Mouse (Mus musculus): ENCODE measurements around the gene Atpif1.

Atpif1 gene

DNA sequence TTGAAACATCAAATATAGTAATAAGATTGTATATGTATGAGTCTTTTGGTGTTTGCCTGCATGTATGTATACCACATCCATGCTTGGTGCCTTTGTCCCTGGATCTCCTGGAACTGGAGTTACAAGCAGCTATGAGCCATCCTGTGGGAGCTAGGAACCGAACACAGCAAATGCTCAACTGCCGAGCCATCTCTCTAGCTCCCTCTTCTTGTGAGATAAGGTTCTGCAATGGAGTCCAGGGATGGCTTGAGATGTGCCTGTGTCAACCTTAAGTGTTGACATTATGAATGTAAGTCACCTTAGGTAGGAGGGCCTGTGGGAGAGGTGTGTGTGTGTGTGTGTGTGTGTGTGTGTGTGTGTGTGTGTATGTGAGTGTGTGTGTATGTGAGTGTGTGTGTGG, 6.8 kb downstream of the Atpif1 start:
- peak; percentile 68 for DNase-seq (ENCODE audit: low read depth)

GRCm38 (mm10) chr4:132524808-132525207, 8.7 kb downstream of the Atpif1 start:
- no peak for DNase-seq (ENCODE audit: low read depth)

GRCm38 (mm10) chr4:132524321-132524741, 9.1 kb downstream of the Atpif1 start:
- DNase-seq (ENCODE audit: low read depth) = no peak

DNA sequence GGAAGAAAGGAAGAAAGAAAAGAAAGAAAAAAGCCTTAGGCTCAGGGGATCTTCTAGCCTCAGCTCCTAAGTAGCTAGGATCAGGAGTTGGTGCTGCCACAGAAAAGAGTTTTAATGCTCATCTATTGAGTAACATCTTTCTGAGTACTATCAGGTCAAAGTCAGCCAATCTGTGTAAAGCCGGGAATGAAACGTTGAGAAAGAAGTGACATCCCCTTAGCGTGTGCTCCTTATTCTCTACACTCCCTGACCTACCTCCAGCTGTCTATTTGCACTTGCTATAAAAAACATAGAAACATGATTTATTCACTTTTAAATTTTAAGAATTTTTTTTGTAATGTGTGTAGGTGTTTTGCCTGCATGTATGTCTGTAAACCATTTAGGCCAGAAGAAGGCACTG, 14.3 kb downstream of the Atpif1 start:
- DNase-seq (ENCODE audit: low read depth) = no peak

GRCm38 (mm10) chr4:132518066-132518465, 15.4 kb downstream of the Atpif1 start:
- no peak for DNase-seq (ENCODE audit: low read depth)

DNA sequence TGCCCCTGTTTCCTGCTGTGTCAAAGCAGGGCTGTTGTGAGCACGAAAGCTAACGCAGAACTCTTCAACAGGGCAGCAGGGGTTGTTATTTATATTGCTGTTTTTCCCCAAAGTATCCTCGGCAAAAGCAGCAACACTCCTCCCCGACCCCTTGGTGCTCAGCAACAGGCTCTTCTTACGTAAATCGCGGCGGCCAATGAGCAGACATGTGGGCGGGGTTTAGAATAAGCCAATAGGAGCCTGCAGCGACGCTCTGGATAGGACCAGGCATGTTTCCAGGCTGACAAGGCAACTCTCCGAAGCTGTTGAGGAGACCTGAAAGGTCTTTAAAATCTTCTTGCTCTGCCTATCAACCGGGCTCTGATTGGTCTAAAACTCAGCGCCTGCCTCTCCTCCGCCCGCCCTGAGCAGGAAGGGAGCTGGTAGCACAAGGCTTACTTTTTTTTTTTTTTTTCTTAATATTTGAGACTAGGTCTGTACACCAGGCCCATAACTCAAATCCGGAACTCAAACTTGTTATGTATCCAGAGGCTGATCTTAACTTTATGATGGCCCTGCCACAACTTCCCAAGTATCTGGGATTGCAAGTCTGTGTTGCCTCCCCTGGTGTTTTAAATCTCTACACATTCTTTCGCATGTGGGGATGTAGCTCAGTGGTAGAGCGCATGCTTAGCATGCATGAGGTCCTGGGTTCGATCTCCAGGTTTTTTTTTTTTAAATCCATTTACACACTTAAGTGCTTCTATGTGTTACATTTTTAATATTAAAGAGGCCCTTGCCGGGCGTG, 17.9 kb downstream of the Atpif1 start:
- peak; percentile 96 for DNase-seq (ENCODE audit: low read depth)

DNA sequence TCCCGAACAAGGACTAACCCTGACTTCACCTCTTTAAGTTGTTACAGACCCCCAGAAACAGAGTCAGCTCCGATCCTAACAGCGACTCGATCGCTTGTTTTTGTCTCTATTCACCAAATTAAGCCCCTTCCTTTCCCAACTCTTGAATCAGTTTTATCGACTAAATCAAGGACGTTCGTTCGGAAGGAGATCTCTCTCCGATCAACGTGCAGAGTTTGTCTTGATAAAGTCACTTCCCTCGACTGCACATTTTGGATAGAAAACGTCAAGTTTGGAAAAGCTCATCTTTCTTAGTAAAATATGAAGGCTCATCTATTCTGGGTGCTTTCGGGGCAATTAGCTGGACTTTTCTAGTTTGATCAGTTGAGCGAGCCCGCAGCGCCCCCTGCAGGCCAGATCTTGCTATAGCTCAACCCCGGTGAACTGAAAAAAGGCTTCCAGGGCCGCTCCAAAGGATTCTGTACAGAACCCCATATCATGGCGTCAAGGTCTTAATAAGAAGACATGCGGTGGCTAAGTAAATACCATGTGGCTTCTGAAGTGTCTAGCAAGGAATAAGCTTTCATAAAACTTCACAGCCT, 18.8 kb downstream of the Atpif1 start:
- DNase-seq (ENCODE audit: low read depth) = peak; percentile 92

GRCm38 (mm10) chr4:132513395-132514273, 19.8 kb downstream of the Atpif1 start:
- DNase-seq (ENCODE audit: low read depth) = peak; percentile 22

DNA sequence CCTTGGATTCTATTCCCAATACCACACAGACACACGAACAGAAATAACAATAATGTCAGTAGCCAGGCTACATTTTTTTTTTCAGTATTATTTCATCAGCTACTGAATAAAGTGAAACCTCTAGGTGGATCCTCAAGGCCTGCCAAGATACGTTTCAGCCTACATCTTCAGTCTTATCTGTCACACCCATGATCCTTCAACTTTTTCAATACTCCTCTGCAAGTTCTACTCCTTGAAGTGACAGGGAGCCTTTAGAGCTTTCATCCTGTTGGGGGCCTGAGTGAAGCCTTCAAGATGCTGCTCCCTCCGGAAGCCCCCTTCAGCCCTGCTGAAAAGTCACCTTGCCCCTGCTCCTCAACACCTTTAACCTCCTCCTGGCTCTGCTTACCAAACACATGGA, 21.4 kb downstream of the Atpif1 start:
- no peak for DNase-seq (ENCODE audit: low read depth)

DNA sequence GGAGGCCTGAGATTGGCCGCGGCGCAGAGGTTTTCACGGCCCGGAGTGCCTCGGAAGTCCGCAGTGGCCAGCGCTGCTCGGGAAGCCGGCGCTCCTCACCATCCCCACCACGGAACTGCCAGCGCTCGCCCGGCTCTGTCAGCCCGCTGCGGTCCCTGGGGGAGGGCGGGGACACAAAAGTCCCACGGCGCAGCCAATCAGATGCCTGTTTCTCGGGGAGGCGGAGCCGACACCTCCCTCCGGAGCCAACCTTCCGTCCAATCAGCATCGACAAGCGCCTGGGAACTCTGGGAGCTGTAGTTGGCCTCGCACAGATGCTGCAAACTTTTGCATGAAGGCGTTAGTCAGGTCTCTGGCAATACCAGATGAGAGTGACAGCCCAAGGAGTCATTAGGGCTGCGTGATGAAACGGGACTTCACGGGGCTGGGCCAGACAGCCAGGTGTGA, 23.1 kb downstream of the Atpif1 start, which contains the start of gene Sesn2:
TSS of gene Sesn2 (minus strand) at position 150 of the 447 bp plus-strand sequence.
- DNase-seq (ENCODE audit: low read depth) = peak; percentile 97

GRCm38 (mm10) chr4:132509621-132510296, 23.7 kb downstream of the Atpif1 start:
- DNase-seq (ENCODE audit: low read depth) = no peak

GRCm38 (mm10) chr4:132507210-132507609, 26.2 kb downstream of the Atpif1 start:
- no peak for DNase-seq (ENCODE audit: low read depth)

DNA sequence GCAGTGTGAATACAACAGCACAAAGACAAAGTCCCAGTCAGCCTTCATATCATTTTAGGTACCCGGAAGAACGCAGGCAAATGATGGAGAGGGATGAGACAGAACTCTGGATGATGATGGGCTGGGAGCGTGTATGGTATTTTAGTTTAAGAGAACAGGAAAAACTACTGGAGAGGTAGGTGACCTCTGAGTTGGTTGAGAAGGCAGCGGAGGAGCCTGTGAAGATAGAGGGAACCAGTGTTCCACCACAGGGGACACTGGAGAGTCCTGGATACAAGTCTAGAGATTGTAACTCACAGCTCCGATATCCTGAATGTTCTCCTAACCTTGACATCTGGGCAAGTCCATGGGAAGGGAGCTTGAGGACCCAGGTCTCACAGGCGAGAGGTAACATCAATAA, 27.2 kb downstream of the Atpif1 start:
- no peak for DNase-seq (ENCODE audit: low read depth)

DNA sequence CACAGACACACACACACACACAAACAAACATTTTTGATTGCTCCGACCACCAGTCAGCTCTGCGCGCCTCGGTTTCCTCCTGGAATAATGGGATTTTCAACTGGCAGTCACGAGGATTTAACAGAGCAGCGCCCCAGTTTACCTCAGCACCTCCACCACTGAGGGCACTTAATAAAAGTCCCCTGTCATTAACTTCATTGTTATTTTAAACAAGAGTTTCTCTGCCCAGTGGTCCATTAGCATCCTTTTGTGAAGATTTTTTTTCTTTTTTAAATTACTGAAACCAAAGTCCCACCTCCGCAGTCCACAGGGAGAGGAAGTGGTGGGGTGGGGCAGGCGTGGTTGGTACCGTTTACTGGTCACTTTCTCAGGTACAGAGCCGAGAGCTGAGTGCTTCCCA, 27.7 kb downstream of the Atpif1 start:
- DNase-seq (ENCODE audit: low read depth) = no peak

- no peak for DNase-seq (ENCODE audit: low read depth)
These were observed 28.3 kb downstream of the Atpif1 start for GRCm38 (mm10) chr4:132505034-132505738.

- no peak for DNase-seq (ENCODE audit: low read depth)
These were observed 30.1 kb downstream of the Atpif1 start for GRCm38 (mm10) chr4:132503344-132503743.

- no peak for DNase-seq (ENCODE audit: low read depth)
These were observed 31.8 kb downstream of the Atpif1 start for GRCm38 (mm10) chr4:132501639-132502038.

GRCm38 (mm10) chr4:132494271-132494918, 39.1 kb downstream of the Atpif1 start:
- no peak for DNase-seq (ENCODE audit: low read depth)

DNA sequence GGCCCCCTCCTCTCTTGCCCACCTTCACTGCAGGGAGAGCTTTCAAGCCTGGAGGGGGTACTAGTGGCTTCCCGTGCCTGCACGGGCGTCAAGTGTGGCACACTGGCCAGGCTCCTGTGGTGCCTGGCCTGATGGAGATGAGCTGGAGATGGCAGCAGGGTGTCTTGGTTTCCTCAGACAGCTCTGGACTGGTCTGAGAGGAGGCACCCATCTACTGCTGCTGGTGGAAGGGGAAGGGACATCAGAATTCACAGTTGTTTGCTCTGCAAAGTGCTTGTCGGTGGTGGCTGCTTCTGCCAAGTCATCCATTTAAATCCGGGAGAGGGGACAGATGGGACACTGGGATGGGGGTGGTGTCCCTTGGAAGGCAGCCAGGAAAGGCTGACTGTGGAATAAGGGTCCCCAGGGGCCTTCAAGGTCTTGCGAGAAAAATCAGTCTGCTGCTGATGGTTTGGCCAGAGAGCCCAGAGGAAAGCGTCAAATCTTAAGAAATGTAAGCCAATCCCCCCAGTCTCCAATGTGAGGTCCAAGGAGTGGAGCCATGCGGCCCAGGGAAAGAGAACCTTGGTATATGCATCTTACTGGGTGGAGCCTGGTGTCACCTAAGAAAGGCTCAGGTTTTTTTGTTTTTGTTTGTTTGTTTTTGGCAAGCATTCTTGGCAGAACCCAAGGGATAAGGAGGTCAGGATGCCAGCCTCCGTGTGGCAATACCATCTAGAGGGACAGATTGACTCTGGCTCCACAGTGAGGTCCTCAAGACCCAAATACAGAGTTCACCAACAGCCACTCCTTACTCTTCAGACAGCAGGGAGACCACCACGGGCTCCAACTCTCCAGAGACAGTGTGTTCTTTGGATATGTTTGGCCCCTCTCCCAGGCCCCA, 41.0 kb downstream of the Atpif1 start:
- DNase-seq (ENCODE audit: low read depth) = no peak

- DNase-seq (ENCODE audit: low read depth) = no peak
These were observed 41.7 kb downstream of the Atpif1 start for GRCm38 (mm10) chr4:132491748-132492147.
